Mouse (Mus musculus) embryonic fibroblast, embryonic 13.5 days (primary cell): ENCODE data around the gene Fancg. TPM values are rescaled to one million over a fixed set of nuclear protein-coding genes. Genes with fewer than 3 reads are reported as not detected.

Experiments
- H3K27ac ChIP-seq: 2 replicates; pipeline ENCODE4 v1.5.1; 2012; ENCODE audit warnings: low read length, control low read depth, inconsistent platforms; ENCODE audit not compliant: insufficient read depth
- H3K4me1 ChIP-seq: 2 replicates; pipeline ENCODE4 v1.6.1; 2011; ENCODE audit warnings: low read length; ENCODE audit not compliant: control insufficient read depth, insufficient read depth
- H3K4me3 ChIP-seq: 2 replicates; pipeline ENCODE4 v1.5.1; 2011; ENCODE audit warnings: mild to moderate bottlenecking, control low read depth, low read length; ENCODE audit not compliant: insufficient read depth
- CTCF ChIP-seq: IDR thresholded peaks from 2 replicates; pipeline ENCODE4 v1.5.1; 2011; ENCODE audit warnings: mild to moderate bottlenecking, control low read depth, low read length, moderate library complexity, borderline replicate concordance; ENCODE audit not compliant: insufficient read depth
- POLR2A ChIP-seq: IDR thresholded peaks from 2 replicates; pipeline ENCODE4 v1.6.1; 2011; ENCODE audit warnings: low read depth, mild to moderate bottlenecking, control low read depth, low read length, moderate library complexity
- polyA plus RNA-seq: library from polyadenylated mRNA; stranded (reverse); fragments of >200 nt; gene quantifications from 2 replicates; pipeline ENCODE4 v1.2.4, GENCODE M21; 2011; ENCODE audit warnings: low read depth; ENCODE audit not compliant: missing spikeins, insufficient read length

The Fancg gene
- polyA plus RNA-seq, result 7.7 and 9.4 TPM in 2 replicates

GRCm38 (mm10) chr4:43010161-43011038, at the start of gene Fancg:
Fancg (minus strand) TSS chr4:43010506.
- H3K4me3 ChIP-seq, result peak within 1 kb of the TSS; percentile 99
- peaks cover 2% of the 10 kb centered on the region; the same call in 1 of the 2 replicates for H3K4me1 ChIP-seq
- H3K27ac ChIP-seq, result no peak within 1 kb of the TSS
- TF ChIP-seq CTCF (no peak), POLR2A (peak; percentile 47; the same call in 1 of the 2 replicates)

GRCm38 (mm10) chr4:43059697-43060096, 49.4 kb upstream of the Fancg start:
- Histone ChIP-seq H3K27ac (no peak overlapping the region), H3K4me3 (peak overlapping the region; percentile 59), H3K4me1 (no peaks in the 10 kb centered on the region)
- no peak for TF ChIP-seq CTCF
- TF ChIP-seq POLR2A, result no peak

DNA sequence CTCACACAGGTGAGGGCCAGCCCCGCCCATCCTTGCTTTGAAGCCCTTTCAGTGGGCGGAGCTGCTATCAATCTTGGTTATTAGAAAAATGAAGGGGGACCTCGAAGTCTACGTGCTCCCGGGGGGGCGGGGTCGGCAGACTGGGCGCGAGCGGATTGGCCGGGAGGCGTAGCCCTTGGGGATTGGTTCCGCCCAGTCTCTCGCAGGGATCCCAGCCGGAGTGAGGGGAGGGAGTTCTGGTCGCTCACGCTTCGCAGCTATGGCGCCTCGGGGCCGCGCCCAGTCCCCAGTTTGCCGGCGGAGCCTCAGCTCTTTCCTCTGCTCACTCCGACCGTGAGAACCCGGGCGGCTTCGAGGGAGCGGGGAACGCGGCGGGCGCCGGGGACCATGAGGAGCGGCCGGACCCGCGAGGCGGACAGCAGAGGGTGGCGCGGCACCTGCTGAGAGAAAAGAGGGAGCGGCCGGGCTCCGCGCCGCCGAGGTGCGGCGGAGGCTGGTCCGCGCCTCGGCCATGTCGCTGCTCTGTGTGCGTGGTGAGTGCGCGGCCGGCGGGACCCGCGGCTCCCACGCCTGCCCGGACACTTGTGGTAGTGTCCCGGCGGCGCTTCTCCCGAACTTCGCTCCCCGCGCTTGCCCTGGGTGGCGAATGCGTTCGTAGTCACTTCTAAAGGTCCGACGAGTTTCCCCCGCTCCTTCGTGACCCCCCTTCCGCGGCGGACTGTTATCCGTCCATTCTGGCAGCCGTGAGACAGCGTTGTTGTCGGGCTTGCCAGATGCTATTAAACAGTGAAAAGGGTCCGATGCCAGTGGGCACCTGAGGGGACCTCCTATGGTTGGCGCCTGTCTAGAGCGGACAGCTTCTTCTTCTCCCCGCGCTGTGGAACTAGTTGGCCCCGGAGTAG, 48.7 kb upstream of the Fancg start, which contains the start of gene Unc13b:
Gene Unc13b, plus strand, starts transcription at position 201 of the 902 bp plus-strand sequence.
- Histone ChIP-seq H3K4me3 (peak within 1 kb of the TSS; percentile 59), H3K4me1 (no peaks in the 10 kb centered on the region), H3K27ac (no peak within 1 kb of the TSS)
- no peak for TF ChIP-seq POLR2A
- TF ChIP-seq CTCF, result no peak

GRCm38 (mm10) chr4:43058392-43058752, 48.1 kb upstream of the Fancg start:
- TF ChIP-seq CTCF, result no peak
- TF ChIP-seq POLR2A, result no peak
- no peak overlapping the region for H3K27ac ChIP-seq
- peak overlapping the region; percentile 59 for H3K4me3 ChIP-seq
- H3K4me1 ChIP-seq, result no peaks in the 10 kb centered on the region

DNA sequence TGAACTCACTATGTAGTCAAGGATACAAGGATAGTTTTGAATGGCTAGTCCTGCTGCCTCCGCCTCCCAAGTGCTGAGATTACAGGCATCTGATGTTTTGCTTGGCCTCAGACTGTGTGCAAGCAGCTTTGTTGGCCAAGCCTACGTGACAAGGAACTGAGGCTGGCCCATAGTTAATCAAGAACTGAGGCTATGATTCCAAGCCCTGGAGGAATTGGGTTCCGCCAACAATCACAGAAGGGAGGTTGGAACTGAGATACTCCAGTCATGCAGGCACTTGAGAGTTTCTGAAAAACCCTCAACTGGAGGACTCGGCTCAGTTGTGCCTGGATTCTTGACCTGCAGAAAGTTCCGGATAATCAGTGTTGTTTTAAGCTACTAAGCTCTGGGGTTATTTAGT, 47.3 kb upstream of the Fancg start:
- no peak for TF ChIP-seq CTCF
- no peak for TF ChIP-seq POLR2A
- Histone ChIP-seq H3K27ac (no peak overlapping the region), H3K4me3 (no peak overlapping the region), H3K4me1 (no peaks in the 10 kb centered on the region)

- no peaks in the 10 kb centered on the region for H3K4me1 ChIP-seq
- H3K4me3 ChIP-seq, result no peak overlapping the region
- TF ChIP-seq CTCF (no peak), POLR2A (no peak)
Measured at GRCm38 (mm10) chr4:43052627-43053026, 42.3 kb upstream of the Fancg start.

GRCm38 (mm10) chr4:43047231-43047630, 36.9 kb upstream of the Fancg start:
- Histone ChIP-seq H3K4me1 (peaks cover 4% of the 10 kb centered on the region), H3K27ac (no peak overlapping the region), H3K4me3 (no peak overlapping the region)
- TF ChIP-seq CTCF (no peak), POLR2A (no peak)

More at GRCm38 (mm10) chr4:43052627-43053026, 42.3 kb upstream of the Fancg start:
- H3K27ac ChIP-seq, result no peak overlapping the region

DNA sequence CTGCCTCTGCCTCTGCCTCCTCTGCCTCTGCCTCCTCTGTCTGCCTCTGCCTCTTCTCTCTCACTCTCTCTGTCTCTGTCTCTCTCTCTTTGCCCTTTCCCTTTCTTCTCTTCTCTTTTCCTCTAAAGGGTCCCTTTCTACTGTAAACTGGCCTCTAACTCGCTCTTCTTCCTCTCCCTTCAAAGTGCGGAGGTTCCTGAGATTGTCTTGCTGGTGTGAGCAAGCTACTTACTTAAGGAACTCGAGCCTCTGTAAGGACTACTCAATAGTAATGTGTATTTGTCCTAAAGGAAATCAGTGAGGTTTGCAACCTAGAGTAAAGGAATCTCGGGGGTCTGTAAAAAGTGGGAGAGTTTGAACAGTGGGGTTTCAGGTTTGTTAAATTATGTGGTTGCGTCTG, 36.3 kb upstream of the Fancg start:
- Histone ChIP-seq H3K4me1 (peaks cover 4% of the 10 kb centered on the region), H3K27ac (no peak overlapping the region), H3K4me3 (no peak overlapping the region)
- TF ChIP-seq POLR2A, result no peak
- TF ChIP-seq CTCF, result no peak

DNA sequence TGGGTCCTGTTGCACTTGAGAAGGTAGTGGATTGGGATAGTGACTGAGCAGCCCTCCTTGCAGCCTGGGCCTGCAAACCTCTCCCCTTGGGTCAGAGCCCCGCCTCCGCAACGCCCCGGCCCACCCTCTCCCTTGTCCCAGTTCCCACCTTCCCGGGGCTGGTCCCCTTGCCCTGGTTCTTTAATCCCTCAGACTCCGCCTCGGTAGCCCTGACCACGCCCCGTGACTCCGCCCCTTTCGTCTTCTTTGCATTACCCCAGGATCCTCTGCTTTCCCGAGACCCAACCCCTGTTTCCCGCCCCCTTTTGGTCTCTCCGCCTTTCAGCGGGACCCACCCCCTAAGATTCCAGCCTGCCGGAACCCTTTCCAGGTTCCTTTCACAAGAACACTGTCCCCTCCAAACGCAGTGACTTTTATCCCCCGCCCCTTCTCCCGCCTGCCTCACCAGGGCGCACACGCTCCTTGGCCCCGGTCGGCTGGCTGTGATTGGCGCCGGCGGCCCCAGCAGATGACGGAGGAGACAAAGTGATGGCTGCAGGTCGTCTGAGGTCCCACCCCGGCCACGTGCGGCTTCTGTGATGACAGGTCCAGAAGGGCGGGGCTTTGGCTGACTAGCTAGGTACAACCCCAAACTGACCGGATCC, 35.5 kb upstream of the Fancg start, which contains the start of gene Fam214b:
Gene Fam214b, minus strand, starts transcription at position 562 of the 644 bp plus-strand sequence.
- peak within 1 kb of the TSS; percentile 74 for H3K27ac ChIP-seq
- H3K4me3 ChIP-seq, result peak within 1 kb of the TSS; percentile 43
- no peak for TF ChIP-seq CTCF
- peak; percentile 66 for TF ChIP-seq POLR2A
- H3K4me1 ChIP-seq, result peaks cover 8% of the 10 kb centered on the region
